Mouse (Mus musculus) limb, embryonic 15.5 days (tissue): ENCODE measurements at regions not wholly inside any gene's neighbourhood (a gene's known extent, or its start where the extent isn't known, plus 50 kb on each side); places are given as distances from the start of the nearest gene placed in this dataset.

ENCODE experiments used
- ATAC-seq: fragments of 200-750 bp; cut with Nextera tagmentation; 2 replicates; pipeline ENCODE4 v1.8.0; 2017; ENCODE audit warnings: low read depth, moderate TSS enrichment; ENCODE audit not compliant: insufficient number of reproducible peaks, low FRiP score, low TSS enrichment
- H3K27ac ChIP-seq: fragments of 300-500 bp; sonication (generic); 2 replicates; pipeline ENCODE4 v1.5.1; 2015; ENCODE audit warnings: moderate library complexity, mild to moderate bottlenecking, inconsistent platforms
- H3K27me3 ChIP-seq: fragments of 300-500 bp; sonication (generic); 2 replicates; pipeline ENCODE4 v1.6.1; 2015; ENCODE audit warnings: inconsistent platforms
- H3K36me3 ChIP-seq: fragments of 300-500 bp; sonication (generic); 2 replicates; pipeline ENCODE4 v1.6.1; 2015; ENCODE audit warnings: inconsistent platforms
- H3K4me1 ChIP-seq: fragments of 300-500 bp; sonication (generic); 2 replicates; pipeline ENCODE4 v1.6.1; 2015; ENCODE audit warnings: inconsistent platforms
- H3K4me2 ChIP-seq: fragments of 300-500 bp; sonication (generic); 2 replicates; pipeline ENCODE4 v1.6.1; 2015; ENCODE audit warnings: mild to moderate bottlenecking, inconsistent platforms
- H3K4me3 ChIP-seq: fragments of 300-500 bp; sonication (generic); 2 replicates; pipeline ENCODE4 v1.5.1; 2015; ENCODE audit warnings: mild to moderate bottlenecking, inconsistent platforms
- H3K9ac ChIP-seq: fragments of 300-500 bp; sonication (generic); 2 replicates; pipeline ENCODE4 v1.6.1; 2015; ENCODE audit warnings: inconsistent platforms
- H3K9me3 ChIP-seq: fragments of 300-500 bp; sonication (generic); 2 replicates; pipeline ENCODE4 v1.6.1; 2016; ENCODE audit warnings: inconsistent platforms
- WGBS: fragments of 180-500 bp; shearing (Covaris S2); methylation state at CpG from one replicate; pipeline ENCODE4 v1.1.7; 2015; 5-methylcytosine and 5-hydroxymethylcytosine counted together

- WGBS, result 58% methylated on average over 2 of the region's 2 CpGs
- no peak overlapping the region for H3K27ac ChIP-seq
- no peaks in the 10 kb centered on the region for H3K27me3 ChIP-seq
- H3K4me2 ChIP-seq, result no peak overlapping the region
- ATAC-seq, result no peak
- H3K4me3 ChIP-seq, result no peak overlapping the region
- no peaks in the 10 kb centered on the region for H3K9me3 ChIP-seq
- H3K9ac ChIP-seq, result no peak overlapping the region
- 0 out of 2 replicates have a peak, but pooled peaks cover 2% of the 10 kb centered on the region for H3K4me1 ChIP-seq
- no peaks in the 10 kb centered on the region for H3K36me3 ChIP-seq
Observed at GRCm38 (mm10) chr5:101169074-101169473, 323.6 kb downstream of the Gpat3 start.

- no peaks in the 10 kb centered on the region for H3K9me3 ChIP-seq
- WGBS, result 41% methylated on average over 8 of the region's 8 CpGs
- ATAC-seq, result no peak
- H3K4me1 ChIP-seq, result no peaks in the 10 kb centered on the region
- H3K4me3 ChIP-seq, result no peak overlapping the region
- H3K27ac ChIP-seq, result no peak overlapping the region
- no peak overlapping the region for H3K9ac ChIP-seq
- no peaks in the 10 kb centered on the region for H3K36me3 ChIP-seq
- no peak overlapping the region for H3K4me2 ChIP-seq
- H3K27me3 ChIP-seq, result no peaks in the 10 kb centered on the region
Observed at GRCm38 (mm10) chr5:101163624-101164213, 318.2 kb downstream of the Gpat3 start.

- 47% methylated on average over 5 of the region's 5 CpGs for WGBS
- H3K9me3 ChIP-seq, result no peaks in the 10 kb centered on the region
- no peaks in the 10 kb centered on the region for H3K27me3 ChIP-seq
- no peaks in the 10 kb centered on the region for H3K4me1 ChIP-seq
- no peak overlapping the region for H3K27ac ChIP-seq
- H3K4me2 ChIP-seq, result no peak overlapping the region
- H3K36me3 ChIP-seq, result no peaks in the 10 kb centered on the region
- no peak overlapping the region for H3K9ac ChIP-seq
- no peak overlapping the region for H3K4me3 ChIP-seq
- no peak for ATAC-seq
Observed at GRCm38 (mm10) chr5:101163112-101163511, 317.6 kb downstream of the Gpat3 start.

- H3K4me3 ChIP-seq, result no peak overlapping the region
Observed at GRCm38 (mm10) chr5:101157416-101157815, 311.9 kb downstream of the Gpat3 start.

GRCm38 (mm10) chr5:101146345-101146744 is 300.8 kb downstream of the Gpat3 start:
- 69% methylated on average over 3 of the region's 3 CpGs for WGBS

More at GRCm38 (mm10) chr5:101157416-101157815, 311.9 kb downstream of the Gpat3 start:
- Histone ChIP-seq H3K4me1 (no peaks in the 10 kb centered on the region), H3K4me2 (no peak overlapping the region), H3K27ac (no peak overlapping the region), H3K36me3 (no peaks in the 10 kb centered on the region), H3K9me3 (no peaks in the 10 kb centered on the region), H3K9ac (no peak overlapping the region), H3K27me3 (no peaks in the 10 kb centered on the region)
- no peak for ATAC-seq
- 55% methylated on average over 1 of the region's 1 CpGs for WGBS

GRCm38 (mm10) chr5:101124941-101125453 is 279.5 kb downstream of the Gpat3 start:
- Histone ChIP-seq H3K9me3 (no peaks in the 10 kb centered on the region), H3K9ac (no peak overlapping the region), H3K4me1 (peaks cover 3% of the 10 kb centered on the region; the same call in 1 of the 2 replicates), H3K36me3 (no peaks in the 10 kb centered on the region), H3K4me2 (no peak overlapping the region), H3K27me3 (no peaks in the 10 kb centered on the region), H3K27ac (no peak overlapping the region), H3K4me3 (no peak overlapping the region)
- 73% methylated on average over 5 of the region's 5 CpGs for WGBS
- ATAC-seq, result no peak

More at GRCm38 (mm10) chr5:101146345-101146744, 300.8 kb downstream of the Gpat3 start:
- Histone ChIP-seq H3K36me3 (no peaks in the 10 kb centered on the region), H3K27ac (no peak overlapping the region), H3K9ac (no peak overlapping the region), H3K27me3 (no peaks in the 10 kb centered on the region), H3K4me2 (no peak overlapping the region), H3K9me3 (no peaks in the 10 kb centered on the region), H3K4me1 (no peaks in the 10 kb centered on the region), H3K4me3 (no peak overlapping the region)
- no peak for ATAC-seq

- ATAC-seq, result no peak
- no peak overlapping the region for H3K4me2 ChIP-seq
- H3K27me3 ChIP-seq, result no peaks in the 10 kb centered on the region
- H3K4me1 ChIP-seq, result peaks cover 3% of the 10 kb centered on the region; the same call in 1 of the 2 replicates
- WGBS, result 88% methylated on average over 6 of the region's 6 CpGs
- no peaks in the 10 kb centered on the region for H3K9me3 ChIP-seq
- H3K9ac ChIP-seq, result no peak overlapping the region
- H3K36me3 ChIP-seq, result no peaks in the 10 kb centered on the region
- H3K27ac ChIP-seq, result no peak overlapping the region
- no peak overlapping the region for H3K4me3 ChIP-seq
Observed at GRCm38 (mm10) chr5:101122914-101123313, 277.4 kb downstream of the Gpat3 start.

- ATAC-seq, result no peak
- Histone ChIP-seq H3K36me3 (no peaks in the 10 kb centered on the region), H3K4me3 (no peak overlapping the region), H3K27ac (no peak overlapping the region), H3K4me2 (no peak overlapping the region), H3K4me1 (peaks cover 3% of the 10 kb centered on the region; the same call in 1 of the 2 replicates), H3K9ac (no peak overlapping the region), H3K27me3 (no peaks in the 10 kb centered on the region), H3K9me3 (no peaks in the 10 kb centered on the region)
- WGBS, result 43% methylated on average over 5 of the region's 5 CpGs
Observed at GRCm38 (mm10) chr5:101120509-101121201, 275.1 kb downstream of the Gpat3 start.

- Histone ChIP-seq H3K9ac (no peak overlapping the region), H3K9me3 (no peaks in the 10 kb centered on the region), H3K4me2 (no peak overlapping the region), H3K27me3 (no peaks in the 10 kb centered on the region), H3K4me3 (no peak overlapping the region), H3K36me3 (no peaks in the 10 kb centered on the region), H3K4me1 (peaks cover 25% of the 10 kb centered on the region), H3K27ac (0 out of 2 replicates have a peak overlapping the region, but pooled peaks have one; percentile 17)
- no peak for ATAC-seq
- 11% methylated on average over 7 of the region's 7 CpGs for WGBS
Observed at GRCm38 (mm10) chr5:101112151-101112769, 266.7 kb downstream of the Gpat3 start.

- Histone ChIP-seq H3K4me2 (no peak overlapping the region), H3K36me3 (no peaks in the 10 kb centered on the region), H3K4me1 (peaks cover 25% of the 10 kb centered on the region), H3K4me3 (no peak overlapping the region), H3K27ac (0 out of 2 replicates have a peak overlapping the region, but pooled peaks have one; percentile 33), H3K9ac (no peak overlapping the region), H3K9me3 (no peaks in the 10 kb centered on the region), H3K27me3 (no peaks in the 10 kb centered on the region)
- no peak; the same call in 1 of the 2 replicates for ATAC-seq
- WGBS, result 25% methylated on average over 4 of the region's 4 CpGs
Observed at GRCm38 (mm10) chr5:101111619-101112018, 266.1 kb downstream of the Gpat3 start.

GRCm38 (mm10) chr5:101100975-101101699 is 255.6 kb downstream of the Gpat3 start:
- H3K4me1 ChIP-seq, result no peaks in the 10 kb centered on the region

More at GRCm38 (mm10) chr5:101100975-101101699, 255.6 kb downstream of the Gpat3 start:
- Histone ChIP-seq H3K27me3 (no peaks in the 10 kb centered on the region), H3K9ac (no peak overlapping the region), H3K4me2 (no peak overlapping the region), H3K4me3 (no peak overlapping the region), H3K27ac (no peak overlapping the region), H3K36me3 (no peaks in the 10 kb centered on the region), H3K9me3 (no peaks in the 10 kb centered on the region)
- no peak for ATAC-seq
- WGBS, result 71% methylated on average over 11 of the region's 11 CpGs
